ENCODE assay signal across 22 mouse cellular contexts in genomic region chr7:67308102-67308501, GRCm38 (mm10).
DNase-seq lines count a peak whose midpoint lies in the region; ATAC-seq and TF ChIP-seq lines count a peak whose summit lies in the region.
"Had no signal": no experiment of that assay in that cellular context is flagged by ENCODE, and none has a peak within 500 bp of the region (broad histone marks: within the 10 kb centered on the region; RNA-seq: fewer than 3 reads in every experiment).

No protein-coding gene starts in this region.

- ATAC-seq in activated CD4-positive, CD25-positive, alpha-beta regulatory T cell, adult 4 months: peak; percentile 52
- ATAC-seq: forebrain, embryonic 13.5 days; hindbrain, postnatal 0 days; intestine, embryonic 15.5 days; Patski had no signal

- no peak overlapping the region for H3K4me2 ChIP-seq in CH12.LX (ENCODE audit: insufficient read depth, low read depth, poor library complexity, severe bottlenecking)
- H3K4me2 ChIP-seq: forebrain, embryonic 13.5 days; hindbrain, embryonic 13.5 days; intestine, embryonic 15.5 days had no signal

- dilution Hi-C loops in CH12.LX (cut with MboI; ENCODE audit: extremely low pct_ligation_motif_present, extremely low pct_unique_long_range_greater_than_20kb, low sequenced_read_pairs): no loop called here

- peak; percentile 76 for TF ChIP-seq EP300 in CH12.LX (IDR thresholded peaks at IDR 0.05; ENCODE audit: low read length)

- TF ChIP-seq CTCF in CH12.LX (conservative IDR thresholded peaks at IDR 0.05 in 1 of 2, IDR thresholded peaks at IDR 0.05 in 1 of 2; ENCODE audit: low read depth in 2 of 2, low read length in 2 of 2): no peak
- TF ChIP-seq CTCF in thymus, adult 2 months (IDR thresholded peaks at IDR 0.05; ENCODE audit: borderline replicate concordance, control insufficient read depth, extremely low read depth, insufficient read depth, low read length, poor library complexity): no peak

- in situ Hi-C loops in CH12.LX (cut with MboI; ENCODE audit: low pct_ligation_motif_present, low pct_unique_long_range_greater_than_20kb, low sequenced_read_pairs): no loop called here

- H3K9me3 ChIP-seq in CH12.LX (replicated peaks; ENCODE audit: low read length): peaks cover 5% of the 10 kb centered on the region
- H3K9me3 ChIP-seq: embryonic facial prominence, embryonic 10.5 days; forebrain, embryonic 13.5 days; heart, embryonic 10.5 days; hindbrain, embryonic 13.5 days; intestine, embryonic 15.5 days had no signal

- WGBS in thymus, adult 2 months: 77% methylated on average over 2 of the region's 2 CpGs

- intact Hi-C loops in heart, postnatal 36 days (cut with DNase I): no loop called here

- no peak overlapping the region for H3K9ac ChIP-seq in CH12.LX (ENCODE audit: insufficient read depth, low read depth)
- H3K9ac ChIP-seq: forebrain, embryonic 13.5 days; hindbrain, embryonic 13.5 days; intestine, embryonic 15.5 days had no signal

- peaks cover 10 to 52% of the 10 kb centered on the region in 2 experiments for H3K36me3 ChIP-seq in CH12.LX (replicated peaks in 1 of 2; ENCODE audit: control insufficient read depth in 1 of 2, insufficient read depth in 1 of 2, low read length in 1 of 2)
- no peaks in the 10 kb centered on the region for H3K36me3 ChIP-seq in splenic B cell, adult 2 months (ENCODE audit: control insufficient read depth, insufficient read depth, low read length, poor library complexity, severe bottlenecking)
- peaks cover 8% of the 10 kb centered on the region; the same call in 1 of the 2 replicates for H3K36me3 ChIP-seq in thymus, adult 2 months (ENCODE audit: control insufficient read depth, insufficient read depth, low read length)
- H3K36me3 ChIP-seq: intestine, embryonic 15.5 days had no signal

- DNase-seq in A20 (ENCODE audit: low read depth, low spot score): peak; percentile 26
- DNase-seq in CH12.LX (ENCODE audit: extremely low read depth): peak; percentile 54
- DNase-seq in splenic B cell, adult 2 months (ENCODE audit: low read depth, low spot score): peak; percentile 15
- DNase-seq in layer of hippocampus, adult 18-20 months (ENCODE audit: low spot score in 2 of 2): no peak
- DNase-seq in thymus, adult 2 months: no peak
- no peak for DNase-seq in heart, postnatal 36 days
- DNase-seq: adrenal gland, adult 2 months; adrenal gland, postnatal 25 days; cerebellum, adult 18-20 months; cerebellum, postnatal 10 days; gastrocnemius, postnatal 14 days; heart, adult 11 months; heart, postnatal 10 days; kidney, adult 18-20 months had no signal

- TF ChIP-seq RAD21 in CH12.LX (IDR thresholded peaks at IDR 0.05; ENCODE audit: low read depth, low read length): no peak

- no peak overlapping the region for H3K4me3 ChIP-seq in CH12.LX (replicated peaks in 1 of 3; ENCODE audit: low read depth in 2 of 3, low read length in 2 of 3, poor library complexity in 1 of 3)
- H3K4me3 ChIP-seq in thymus, adult 2 months (ENCODE audit: control insufficient read depth, insufficient read depth, low read length): no peak overlapping the region
- H3K4me3 ChIP-seq: embryonic facial prominence, embryonic 10.5 days; forebrain, embryonic 13.5 days; heart, embryonic 10.5 days; hindbrain, embryonic 13.5 days; intestine, embryonic 15.5 days had no signal

- peaks cover 17 to 48% of the 10 kb centered on the region in 2 experiments; a peak in 2 of 4 replicates for H3K4me1 ChIP-seq in CH12.LX (ENCODE audit: control insufficient read depth in 1 of 2, insufficient read depth in 2 of 2)
- no peaks in the 10 kb centered on the region for H3K4me1 ChIP-seq in thymus, adult 2 months (replicated peaks; ENCODE audit: control insufficient read depth, insufficient read depth, low read length)
- H3K4me1 ChIP-seq: embryonic facial prominence, embryonic 10.5 days; forebrain, embryonic 13.5 days; heart, embryonic 10.5 days; hindbrain, embryonic 13.5 days; intestine, embryonic 15.5 days had no signal

- peaks cover 49% of the 10 kb centered on the region for H3K79me2 ChIP-seq in CH12.LX (replicated peaks; ENCODE audit: control insufficient read depth, extremely low read depth, insufficient read depth, poor library complexity, severe bottlenecking)

- no peaks in the 10 kb centered on the region for H3K27me3 ChIP-seq in CH12.LX (replicated peaks)
- no peaks in the 10 kb centered on the region for H3K27me3 ChIP-seq in splenic B cell, adult 2 months (ENCODE audit: control insufficient read depth, insufficient read depth, low read length, poor library complexity, severe bottlenecking)
- no peaks in the 10 kb centered on the region for H3K27me3 ChIP-seq in thymus, adult 2 months (ENCODE audit: control insufficient read depth, insufficient read depth, low read length)
- H3K27me3 ChIP-seq: forebrain, embryonic 13.5 days; hindbrain, embryonic 13.5 days; intestine, embryonic 15.5 days; Patski had no signal

- TF ChIP-seq POLR2A in CH12.LX (IDR thresholded peaks at IDR 0.05; ENCODE audit: low read depth, low read length): no peak
- no peak for TF ChIP-seq POLR2A in thymus, adult 2 months (IDR thresholded peaks at IDR 0.05; ENCODE audit: control insufficient read depth, extremely low read depth, insufficient read depth, low read length, poor library complexity)

- no peak overlapping the region for H3K27ac ChIP-seq in CH12.LX (ENCODE audit: insufficient read depth, low read depth)
- H3K27ac ChIP-seq in thymus, adult 2 months (ENCODE audit: control insufficient read depth, insufficient read depth, low read length): no peak overlapping the region
- H3K27ac ChIP-seq: embryonic facial prominence, embryonic 10.5 days; forebrain, embryonic 13.5 days; heart, embryonic 10.5 days; hindbrain, embryonic 13.5 days; hindbrain, postnatal 0 days; intestine, embryonic 15.5 days had no signal

TF ChIP-seq in CH12.LX, 34 proteins besides CTCF, POLR2A, EP300 and RAD21:
- no peak for TF ChIP-seq SIN3A (IDR thresholded peaks at IDR 0.05; ENCODE audit: low read length)
- TF ChIP-seq CHD2 (IDR thresholded peaks at IDR 0.05; ENCODE audit: low read length): peak; percentile 32; the same call in 1 of the 2 replicates
- peak; percentile 56; the same call in 1 of the 2 replicates for TF ChIP-seq JUND (conservative IDR thresholded peaks at IDR 0.05; ENCODE audit: low read depth, low read length)
- peak; percentile 63; the same call in 1 of the 2 replicates for TF ChIP-seq MAFK (IDR thresholded peaks at IDR 0.05; ENCODE audit: insufficient replicate concordance, low read length)
- TF ChIP-seq JUN (IDR thresholded peaks at IDR 0.05; ENCODE audit: insufficient read depth, low read depth, low read length): peak; percentile 47; the same call in 1 of the 2 replicates
- no peak for TF ChIP-seq TCF12 (IDR thresholded peaks at IDR 0.05; ENCODE audit: low read depth, low read length)
- TF ChIP-seq ZNF384 (IDR thresholded peaks at IDR 0.05; ENCODE audit: low read depth, low read length): no peak
- TF ChIP-seq IRF4 (IDR thresholded peaks at IDR 0.05; ENCODE audit: low read depth, low read length): peak; percentile 63
TF ChIP-seq in CH12.LX: peak in this region for 5.

Comparison
In these comparisons a context has a peak if more than half of its experiments do, and no peak if none do; other contexts are left out.
1. DNase-seq: peak in A20 (single experiment), CH12.LX (single experiment) and splenic B cell, adult 2 months (single experiment); none in layer of hippocampus, adult 18-20 months (0 of 2), thymus, adult 2 months (single experiment) and heart, postnatal 36 days (0 of 2).